Comparison of ENCODE assay signal across 17 mouse cellular contexts in the genomic region with DNA sequence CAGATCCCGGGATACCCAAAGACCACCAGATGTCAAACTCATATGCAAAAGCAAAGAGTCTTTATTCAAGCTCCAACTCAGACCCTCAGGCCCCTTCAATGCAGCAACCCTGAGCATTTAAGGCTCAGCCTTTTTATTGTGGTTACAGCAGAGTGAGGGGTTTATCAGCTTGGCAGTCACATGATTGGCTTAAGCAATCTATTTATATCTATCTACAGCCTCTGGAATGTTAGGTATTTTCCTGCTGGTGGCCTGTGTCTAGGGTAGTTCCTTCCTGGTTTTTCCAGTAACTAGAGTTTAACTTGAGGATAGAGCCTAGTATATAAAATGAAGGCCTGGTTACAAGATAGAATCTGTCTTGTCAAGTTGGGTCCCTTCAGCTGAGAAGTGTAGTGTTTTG. TPM values are rescaled to one million over a fixed set of nuclear protein-coding genes. Genes with fewer than 3 reads are reported as not detected.
DNase-seq lines count a peak whose midpoint lies in the region; ATAC-seq and TF ChIP-seq lines count a peak whose summit lies in the region.
"Had no signal": no experiment of that assay in that cellular context is flagged by ENCODE, and none has a peak within 500 bp of the region (broad histone marks: within the 10 kb centered on the region; RNA-seq: fewer than 3 reads in every experiment).

No protein-coding gene starts in this region.

- H3K27ac ChIP-seq in heart, embryonic 13.5 days (replicated peaks): peak overlapping the region; percentile 100
- H3K27ac ChIP-seq in lung, embryonic 14.5 days (ENCODE audit: low read depth): peak overlapping the region; percentile 58
- peak overlapping the region; percentile 99 for H3K27ac ChIP-seq in heart, postnatal 0 days (ENCODE audit: low read depth)
- H3K27ac ChIP-seq: forebrain, embryonic 12.5 days; hindbrain, embryonic 13.5 days; liver, embryonic 14.5 days; midbrain, embryonic 12.5 days; neural tube, embryonic 15.5 days had no signal

- no peak for ATAC-seq in heart, embryonic 13.5 days (ENCODE audit: extremely low read depth, insufficient number of reproducible peaks, low FRiP score, low TSS enrichment)
- ATAC-seq in lung, embryonic 14.5 days (ENCODE audit: insufficient read depth): no peak
- peak; percentile 19; the same call in 1 of the 2 replicates for ATAC-seq in heart, postnatal 0 days (ENCODE audit: insufficient read depth, low read depth)
- ATAC-seq: CD4-positive, CD25-positive, alpha-beta regulatory T cell, adult 4 months had no signal

- no peak overlapping the region for H3K4me3 ChIP-seq in heart, embryonic 13.5 days
- H3K4me3 ChIP-seq in lung, embryonic 14.5 days (ENCODE audit: low read depth, low read length): no peak overlapping the region
- H3K4me3 ChIP-seq in heart, postnatal 0 days (ENCODE audit: low read depth, low read length): no peak overlapping the region
- H3K4me3 ChIP-seq: forebrain, embryonic 12.5 days; hindbrain, embryonic 13.5 days; midbrain, embryonic 12.5 days; neural tube, embryonic 15.5 days had no signal

- H3K4me2 ChIP-seq in heart, embryonic 13.5 days: peak overlapping the region; percentile 83
- H3K4me2 ChIP-seq in lung, embryonic 14.5 days: no peak overlapping the region
- H3K4me2 ChIP-seq in heart, postnatal 0 days (ENCODE audit: low read depth, low read length): peak overlapping the region; percentile 9
- H3K4me2 ChIP-seq: forebrain, embryonic 12.5 days; hindbrain, embryonic 13.5 days; midbrain, embryonic 12.5 days; neural tube, embryonic 15.5 days had no signal

- no peak for DNase-seq in heart, postnatal 14 days
- peak; percentile 11 for DNase-seq in lung, embryonic 14.5 days
- no peak for DNase-seq in lung, postnatal 10 days
- peak; percentile 46 for DNase-seq in ES-CJ7 (ENCODE audit: low read depth, low spot score)
- DNase-seq in heart, postnatal 0 days (ENCODE audit: low spot score): peak; percentile 67
- no peak for DNase-seq in adrenal gland, adult 8-10 months
- no peak for DNase-seq in gastrocnemius, postnatal 14 days
- DNase-seq: cerebellum, adult 9-11 months; gastrocnemius, postnatal 25 days; right cerebral cortex, postnatal 25 days had no signal

- H3K36me3 ChIP-seq in heart, embryonic 13.5 days: peaks cover 10% of the 10 kb centered on the region
- H3K36me3 ChIP-seq in lung, embryonic 14.5 days (ENCODE audit: insufficient read depth): peaks cover 4% of the 10 kb centered on the region
- H3K36me3 ChIP-seq in heart, postnatal 0 days (replicated peaks; ENCODE audit: control insufficient read depth, insufficient read depth, low read length): 0 out of 2 replicates have a peak, but pooled peaks cover 4% of the 10 kb centered on the region
- H3K36me3 ChIP-seq: neural tube, embryonic 15.5 days had no signal

- no peak overlapping the region for H3K9ac ChIP-seq in heart, embryonic 13.5 days
- no peak overlapping the region for H3K9ac ChIP-seq in lung, embryonic 14.5 days
- no peak overlapping the region for H3K9ac ChIP-seq in heart, postnatal 0 days (replicated peaks; ENCODE audit: low read depth, low read length)
- H3K9ac ChIP-seq: forebrain, embryonic 12.5 days; hindbrain, embryonic 13.5 days; liver, embryonic 14.5 days; midbrain, embryonic 12.5 days; neural tube, embryonic 15.5 days had no signal

- H3K9me3 ChIP-seq in heart, embryonic 13.5 days: no peaks in the 10 kb centered on the region
- no peaks in the 10 kb centered on the region for H3K9me3 ChIP-seq in lung, embryonic 14.5 days (ENCODE audit: low read depth, low read length)
- 0 out of 2 replicates have a peak, but pooled peaks cover 3% of the 10 kb centered on the region for H3K9me3 ChIP-seq in heart, postnatal 0 days (replicated peaks; ENCODE audit: control insufficient read depth, low read length)
- H3K9me3 ChIP-seq: forebrain, embryonic 12.5 days; hindbrain, embryonic 13.5 days; midbrain, embryonic 12.5 days; neural tube, embryonic 15.5 days had no signal

- 72% methylated on average over 1 of the region's 1 CpGs for WGBS in heart, embryonic 13.5 days
- WGBS in lung, embryonic 14.5 days: 81% methylated on average over 1 of the region's 1 CpGs
- WGBS in heart, postnatal 0 days: 75% methylated on average over 1 of the region's 1 CpGs

- H3K27me3 ChIP-seq in heart, embryonic 13.5 days (replicated peaks): no peaks in the 10 kb centered on the region
- H3K27me3 ChIP-seq in lung, embryonic 14.5 days (ENCODE audit: insufficient read depth, low read length): no peaks in the 10 kb centered on the region
- no peaks in the 10 kb centered on the region for H3K27me3 ChIP-seq in heart, postnatal 0 days (ENCODE audit: control insufficient read depth, insufficient read depth, low read length)
- H3K27me3 ChIP-seq: forebrain, embryonic 12.5 days; hindbrain, embryonic 13.5 days; midbrain, embryonic 12.5 days; neural tube, embryonic 15.5 days had no signal

- TF ChIP-seq CTCF in lung, embryonic 14.5 days (IDR thresholded peaks at IDR 0.05; ENCODE audit: low read depth): no peak
- no peak for TF ChIP-seq CTCF in heart, postnatal 0 days (IDR thresholded peaks at IDR 0.05; ENCODE audit: low read depth)

- no peak for TF ChIP-seq EP300 in heart, postnatal 0 days (IDR thresholded peaks at IDR 0.05; ENCODE audit: low read depth)

- intact Hi-C loops in heart, postnatal 14 days (cut with DNase I): no loop called here
- intact Hi-C loops in gastrocnemius, postnatal 14 days (cut with DNase I; ENCODE audit: low total_unique reads): no loop called here

- peaks cover 45% of the 10 kb centered on the region for H3K4me1 ChIP-seq in heart, embryonic 13.5 days
- H3K4me1 ChIP-seq in lung, embryonic 14.5 days (ENCODE audit: insufficient read depth): 0 out of 2 replicates have a peak, but pooled peaks cover 6% of the 10 kb centered on the region
- peaks cover 21% of the 10 kb centered on the region for H3K4me1 ChIP-seq in heart, postnatal 0 days (ENCODE audit: control insufficient read depth, insufficient read depth)

RNA-seq across cellular contexts. Expression of a gene that starts 3.0 kb away (rescaled TPM):
- polyA plus RNA-seq in heart, embryonic 13.5 days (2015; fragmentation: Nextera tagmentation; extraction: Ambion mirVana): 17.2 and 20.2 TPM in 2 replicates
- total RNA-seq in heart, postnatal 14 days (2021): 10 to 100 TPM; 32.0 to 41.7 TPM
- polyA plus RNA-seq in lung, embryonic 14.5 days (2014; fragmentation: Nextera tagmentation; extraction: Ambion mirVana): 18.5 and 21.0 TPM in 2 replicates
- 38.3 and 39.3 TPM in 2 replicates for total RNA-seq in heart, postnatal 0 days (2014; rRNA removed; ENCODE audit: low replicate concordance)
- polyA plus RNA-seq in heart, postnatal 0 days (2015; fragmentation: Nextera tagmentation; extraction: Ambion mirVana): 9.5 and 13.6 TPM in 2 replicates
- 10 to 100 TPM; 10.7 to 13.1 (median 11.9) TPM for total RNA-seq in adrenal gland, adult 8-10 months (2022)
- total RNA-seq in gastrocnemius, postnatal 14 days (2021): 10 to 100 TPM; 28.5 to 42.5 TPM

RNA-seq across cellular contexts. Expression of a gene that starts 26.9 kb away (rescaled TPM):
- polyA plus RNA-seq in heart, embryonic 13.5 days (2015; fragmentation: Nextera tagmentation; extraction: Ambion mirVana): 7.2 TPM in 2 replicates
- total RNA-seq in heart, postnatal 14 days (2021): 1 to 10 TPM; 6.1 to 6.4 TPM
- polyA plus RNA-seq in lung, embryonic 14.5 days (2014; fragmentation: Nextera tagmentation; extraction: Ambion mirVana): 12.4 and 13.2 TPM in 2 replicates
- 2.0 and 3.2 TPM in 2 replicates for total RNA-seq in heart, postnatal 0 days (2014; rRNA removed; ENCODE audit: low replicate concordance)
- polyA plus RNA-seq in heart, postnatal 0 days (2015; fragmentation: Nextera tagmentation; extraction: Ambion mirVana): 5.4 and 5.5 TPM in 2 replicates
- total RNA-seq in adrenal gland, adult 8-10 months (2022): 10 to 100 TPM; 11.0 to 14.6 (median 12.1) TPM
- 1 to 10 TPM; 4.8 to 7.3 TPM for total RNA-seq in gastrocnemius, postnatal 14 days (2021)

Comparison
In these comparisons a context has a peak if more than half of its experiments do, and no peak if none do; other contexts are left out.
1. DNase-seq: peak in lung, embryonic 14.5 days (single experiment), ES-CJ7 (single experiment) and heart, postnatal 0 days (single experiment); none in heart, postnatal 14 days (0 of 2), lung, postnatal 10 days (single experiment), adrenal gland, adult 8-10 months (single experiment) and gastrocnemius, postnatal 14 days (single experiment).
2. Peak in every context shown above with its lines, with median percentiles within 50 percentile points of each other: H3K27ac ChIP-seq.